Mouse (Mus musculus): ENCODE data around the gene Dlx1.

GRCm38 (mm10) chr2:71542227-71542815 is 14.4 kb downstream of the Dlx1 start:
- no peak for TF ChIP-seq CTCF (IDR thresholded peaks at IDR 0.05; ENCODE audit: borderline replicate concordance, insufficient read depth, low read depth, low read length)
- TF ChIP-seq POLR2A (IDR thresholded peaks at IDR 0.05; ENCODE audit: borderline replicate concordance, insufficient read depth, low read length): no peak
